Mouse (Mus musculus) spleen, adult 10 weeks (tissue): Measurements from ENCODE around the gene Uprt. TPM values are rescaled to one million over a fixed set of nuclear protein-coding genes. Genes with fewer than 3 reads are reported as not detected.

ENCODE experiments used
- polyA plus RNA-seq: library from polyadenylated mRNA; stranded (reverse); fragments of 350-450 nt; fragmentation: Illumina TruSeq; extraction: RNeasy Lipid Tissue Mini Kit (QIAGEN cat#74804); gene quantifications from one replicate; pipeline ENCODE4 v1.2.3, GENCODE M21; 2015; ENCODE audit warnings: low replicate concordance; ENCODE audit not compliant: insufficient read depth

Gene Uprt
- polyA plus RNA-seq: 9.5 TPM

DNA sequence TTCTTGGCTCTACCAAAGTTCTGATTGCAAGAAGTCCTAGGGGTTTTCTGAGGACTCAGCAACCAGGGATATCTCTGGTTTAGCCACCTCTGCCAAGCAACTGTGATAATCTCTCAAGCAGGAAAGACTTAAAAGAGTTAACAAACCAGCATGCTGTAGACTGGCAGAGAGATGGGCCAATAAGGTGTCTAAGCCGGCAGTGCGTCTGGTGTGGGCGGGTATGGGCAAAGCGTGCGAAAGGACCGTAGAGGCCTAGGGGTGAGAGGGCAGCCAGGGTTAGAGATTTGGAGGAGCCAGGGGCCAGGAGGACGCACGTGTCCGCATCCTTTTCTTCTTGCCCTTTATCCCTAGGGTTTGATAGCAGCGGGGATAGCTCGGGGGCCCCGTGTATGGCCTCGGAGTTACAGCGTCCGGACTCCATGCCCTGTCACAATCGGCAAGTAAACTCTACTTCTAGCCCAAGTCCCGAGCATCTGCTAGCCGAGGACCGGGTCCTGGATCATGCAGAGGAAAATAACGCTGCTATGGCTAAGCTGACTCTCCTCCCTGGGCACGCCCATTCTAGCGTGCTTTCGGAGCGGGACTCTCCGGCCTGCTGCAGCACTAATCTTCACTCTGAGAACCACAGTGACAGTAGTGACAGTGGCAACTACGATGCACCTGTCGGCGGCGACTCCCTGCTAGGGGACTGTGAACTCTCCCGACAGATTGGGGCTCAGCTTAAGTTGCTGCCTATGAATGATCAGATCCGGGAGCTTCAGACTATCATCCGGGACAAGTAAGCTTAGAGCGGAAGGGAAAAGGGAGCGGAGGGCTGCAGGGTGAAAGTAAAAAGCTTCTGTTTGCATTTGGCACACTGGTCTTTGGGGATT is at the start of gene Uprt:
Gene Uprt, plus strand, starts transcription at position 247 of the 872 bp plus-strand sequence.

Other genes starting within 250 kb of the Uprt start
- 31.2 TPM for gene Abcb7, start 69.0 kb upstream of the Uprt start, polyA plus RNA-seq
- gene Zdhhc15, start 188.2 kb downstream of the Uprt start, polyA plus RNA-seq: 4.6 TPM